1 mouse cellular context compared by ENCODE assay signal in the genomic region with DNA sequence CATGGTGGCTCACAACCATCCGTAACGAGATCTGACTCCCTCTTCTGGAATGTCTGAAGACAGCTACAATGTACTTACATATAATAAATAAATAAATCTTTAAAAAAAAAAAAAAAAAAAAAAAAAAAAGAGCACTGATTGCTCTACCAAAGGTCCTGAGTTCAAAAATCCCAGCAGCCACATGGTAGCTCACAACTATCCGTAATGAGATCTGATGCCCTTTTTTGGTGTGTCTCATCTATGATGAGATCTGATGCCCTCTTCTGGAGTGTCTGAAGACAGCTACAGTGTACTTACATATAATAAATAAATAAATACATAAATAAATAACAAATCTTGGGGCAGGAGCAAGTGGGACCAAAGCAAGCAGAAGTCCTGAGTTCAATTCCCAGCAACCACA. TPM values are rescaled to one million over a fixed set of nuclear protein-coding genes. Genes with fewer than 3 reads are reported as not detected.
"Had no signal": no experiment of that assay in that cellular context is flagged by ENCODE, and none has a peak within 500 bp of the region (broad histone marks: within the 10 kb centered on the region; RNA-seq: fewer than 3 reads in every experiment).

No protein-coding gene starts in this region.

RNA-seq across cellular contexts. Expression of a gene that starts 7.2 kb away (rescaled TPM):
- total RNA-seq: hematopoietic stem cell, adult 5-6 weeks had no signal
